Mouse (Mus musculus) myocyte (in vitro differentiated cells): ENCODE data around the gene Fam227b.
A peak's percentile ranks its signal among the peaks of the same experiment; 100 is the strongest.

Source experiments
- CEBPB ChIP-seq: IDR thresholded peaks from 2 replicates; pipeline ENCODE4 v1.6.1; 2011; ENCODE audit warnings: mild to moderate bottlenecking, moderate library complexity; ENCODE audit not compliant: poor library complexity, insufficient read depth, severe bottlenecking
- E2F4 ChIP-seq: IDR thresholded peaks from one replicate; pipeline ENCODE4 v1.6.1; 2011; ENCODE audit warnings: mild to moderate bottlenecking, control low read depth, moderate library complexity; ENCODE audit not compliant: insufficient read depth
- MAX ChIP-seq: IDR thresholded peaks from one replicate; pipeline ENCODE4 v1.6.1; 2011; ENCODE audit warnings: low read depth, mild to moderate bottlenecking, control low read depth
- MYOD1 ChIP-seq, 3 experiments: IDR thresholded peaks; one replicate each; pipeline ENCODE4 v1.6.1; 2011; ENCODE audit warnings: control low read depth in 2 of 3, low read depth in 2 of 3, mild to moderate bottlenecking in 2 of 3, moderate library complexity in 1 of 3; ENCODE audit not compliant: insufficient read length in 2 of 3, control insufficient read depth in 1 of 3
- POLR2A ChIP-seq: IDR thresholded peaks from one replicate; pipeline ENCODE4 v1.6.1; 2011; ENCODE audit warnings: low read depth, mild to moderate bottlenecking, control low read depth, moderate library complexity; ENCODE audit not compliant: insufficient read length
- POLR2AphosphoS2 ChIP-seq: IDR thresholded peaks from one replicate; pipeline ENCODE4 v1.6.1; 2011; ENCODE audit warnings: low read depth, control low read depth; ENCODE audit not compliant: insufficient read length
- REST ChIP-seq: IDR thresholded peaks from one replicate; pipeline ENCODE4 v1.6.1; 2011; ENCODE audit warnings: mild to moderate bottlenecking, control low read depth, moderate library complexity; ENCODE audit not compliant: insufficient read depth, insufficient read length
- TCF12 ChIP-seq: IDR thresholded peaks from one replicate; pipeline ENCODE4 v1.6.1; 2011; ENCODE audit warnings: mild to moderate bottlenecking, control low read depth; ENCODE audit not compliant: poor library complexity, insufficient read depth, severe bottlenecking

GRCm38 (mm10) chr2:125941111-125941785, 210.6 kb downstream of the Fam227b start:
- TF ChIP-seq POLR2AphosphoS2: no peak
- no peak for TF ChIP-seq REST
- no peak for TF ChIP-seq POLR2A
- no peak for TF ChIP-seq MYOD1 (IDR thresholded peaks at IDR 0.05; ENCODE audit: control insufficient read depth in 1 of 3, insufficient read length in 2 of 3, low read depth in 2 of 3)
- TF ChIP-seq CEBPB: 0 out of 2 replicates have a peak, but pooled peaks have one; percentile 17
- TF ChIP-seq E2F4: no peak
- no peak for TF ChIP-seq MAX
- TF ChIP-seq TCF12: no peak
